Mouse (Mus musculus): ENCODE data around the gene Igsf10.

DNA sequence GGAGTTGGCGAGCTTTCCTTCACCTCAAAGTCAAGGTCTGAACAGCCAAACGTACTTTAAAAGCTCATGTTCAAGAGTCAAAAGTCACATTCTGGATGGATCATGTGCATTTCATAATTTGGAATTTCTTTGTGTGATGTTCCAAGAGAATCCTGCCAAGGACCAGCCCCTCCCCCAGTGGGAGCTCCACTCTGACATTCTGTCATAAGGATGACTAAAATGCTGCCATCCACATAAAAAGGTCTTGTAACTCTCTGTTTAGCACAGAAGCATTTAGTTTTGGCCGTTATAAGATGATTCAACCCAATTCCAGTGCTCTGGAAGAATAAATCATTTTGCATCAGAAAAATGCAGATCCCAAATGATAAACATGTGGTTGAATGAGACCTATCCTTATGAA lies 10.0 kb upstream of the Igsf10 start:
- TF ChIP-seq POLR2A (IDR thresholded peaks at IDR 0.05; ENCODE audit: low read depth, low read length) (no peak), CTCF (IDR thresholded peaks at IDR 0.05; ENCODE audit: extremely low read depth, insufficient read length, insufficient replicate concordance, low read depth, low read length) (no peak)
